Mouse (Mus musculus): ENCODE measurements around the gene Plxna1. TPM values are rescaled to one million over a fixed set of nuclear protein-coding genes. Genes with fewer than 3 reads are reported as not detected.
A peak's percentile ranks its signal among the peaks of the same experiment; 100 is the strongest.

The Plxna1 gene
- polyA plus RNA-seq, 1 experiment from 2014 or later, result 52.3 TPM

DNA sequence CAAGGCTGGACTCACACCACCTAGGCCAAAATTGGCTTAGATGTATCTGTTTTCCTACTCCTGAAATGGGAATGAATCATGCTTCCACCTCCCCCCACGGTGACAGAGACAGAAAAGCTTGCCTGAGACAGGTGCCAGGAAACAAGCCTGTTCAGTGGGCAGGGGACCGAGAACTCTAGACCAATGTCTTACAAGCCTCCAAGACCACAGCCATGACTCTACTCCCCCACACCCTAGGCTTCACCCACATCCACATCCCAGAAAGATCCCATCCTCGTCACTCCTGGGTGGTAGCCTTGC lies 17.0 kb downstream of the Plxna1 start:
- no peaks in the 10 kb centered on the region for H3K9me3 ChIP-seq
- H3K4me2 ChIP-seq, result no peak overlapping the region
- H3K4me3 ChIP-seq (replicated peaks), result no peak overlapping the region
- peaks cover 24% of the 10 kb centered on the region for H3K4me1 ChIP-seq
- no peak for ATAC-seq (ENCODE audit: low FRiP score)
- H3K9ac ChIP-seq, result no peak overlapping the region
- WGBS, result 74% methylated on average over 3 of the region's 3 CpGs
- peaks cover 71% of the 10 kb centered on the region for H3K36me3 ChIP-seq (replicated peaks)
- no peaks in the 10 kb centered on the region for H3K27me3 ChIP-seq
- H3K27ac ChIP-seq, result peak overlapping the region; percentile 71; the same call in 1 of the 2 replicates

DNA sequence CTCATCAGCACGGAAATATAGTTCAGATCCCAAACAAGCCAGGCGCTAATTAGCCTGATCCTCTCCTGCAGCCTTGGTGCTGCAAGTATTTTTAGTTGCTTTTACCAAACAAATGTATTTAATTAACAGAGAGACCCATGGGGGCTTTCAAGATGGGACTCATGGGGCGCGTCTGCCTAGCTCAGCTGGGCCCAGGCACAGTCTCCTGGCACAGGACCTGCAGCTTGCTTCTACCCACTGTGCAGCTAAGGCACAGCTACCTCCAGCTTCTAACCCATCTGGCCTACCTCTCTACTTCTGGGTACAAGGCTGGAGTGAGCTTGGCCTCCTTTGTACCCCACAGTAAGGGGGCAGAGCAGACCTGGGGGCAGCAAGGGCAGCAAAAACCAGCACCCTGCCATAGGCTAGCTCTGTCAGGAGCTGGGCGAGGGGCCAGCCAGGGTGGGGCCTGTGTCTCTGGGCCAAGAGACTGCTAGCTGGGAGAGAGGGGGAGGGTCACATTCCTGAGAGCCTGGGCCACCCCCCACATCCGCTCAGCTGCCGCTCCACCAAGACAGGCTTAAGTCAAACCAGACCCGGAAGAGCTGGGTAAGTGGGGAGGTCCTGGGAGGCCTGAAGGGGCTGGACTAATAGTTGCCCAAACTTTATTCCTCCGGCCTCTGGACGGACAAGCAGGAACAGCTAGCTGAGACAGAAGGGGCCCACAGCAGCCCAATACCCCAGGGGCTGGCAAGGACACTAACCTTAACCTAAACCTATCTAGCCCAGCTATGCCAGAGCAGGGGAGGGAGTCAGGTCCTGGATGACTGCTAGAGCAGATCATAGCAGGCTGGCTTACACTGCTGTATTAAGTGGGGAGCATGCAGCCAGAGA lies 17.6 kb downstream of the Plxna1 start:
- WGBS, result 34% methylated on average over 10 of the region's 10 CpGs
- Histone ChIP-seq H3K9me3 (no peaks in the 10 kb centered on the region), H3K9ac (no peak overlapping the region), H3K4me3 (replicated peaks) (no peak overlapping the region), H3K4me2 (no peak overlapping the region), H3K36me3 (replicated peaks) (peaks cover 71% of the 10 kb centered on the region), H3K27ac (peak overlapping the region; percentile 71), H3K27me3 (no peaks in the 10 kb centered on the region), H3K4me1 (peaks cover 21% of the 10 kb centered on the region)
- peak; percentile 39; the same call in 1 of the 2 replicates for ATAC-seq (ENCODE audit: low FRiP score)

DNA sequence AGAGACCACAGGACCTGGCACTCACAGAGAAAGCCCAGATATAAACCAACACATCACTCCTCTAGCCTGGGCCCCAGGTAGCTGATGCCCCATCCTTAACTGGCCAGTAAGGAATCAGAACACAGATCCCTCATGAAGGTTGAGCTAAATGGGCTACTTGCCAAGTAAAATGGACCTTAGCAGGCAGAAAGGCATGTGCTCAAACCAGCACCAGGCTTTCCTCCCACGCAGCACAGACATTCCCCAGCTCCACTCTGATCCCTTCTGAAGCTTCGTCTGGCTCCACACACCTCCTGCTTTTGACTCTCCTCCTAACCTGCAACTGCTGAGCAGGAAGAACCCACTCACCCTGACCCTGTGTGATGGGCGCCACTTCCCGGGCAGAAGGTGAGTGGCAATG lies 20.4 kb downstream of the Plxna1 start:
- no peak overlapping the region for H3K4me3 ChIP-seq (replicated peaks)
- WGBS, result 88% methylated on average over 4 of the region's 4 CpGs
- H3K36me3 ChIP-seq (replicated peaks), result peaks cover 77% of the 10 kb centered on the region
- no peak overlapping the region for H3K4me2 ChIP-seq
- peaks cover 21% of the 10 kb centered on the region for H3K4me1 ChIP-seq
- ATAC-seq (ENCODE audit: low FRiP score), result no peak
- no peak overlapping the region for H3K27ac ChIP-seq
- no peak overlapping the region for H3K9ac ChIP-seq
- no peaks in the 10 kb centered on the region for H3K27me3 ChIP-seq
- no peaks in the 10 kb centered on the region for H3K9me3 ChIP-seq

DNA sequence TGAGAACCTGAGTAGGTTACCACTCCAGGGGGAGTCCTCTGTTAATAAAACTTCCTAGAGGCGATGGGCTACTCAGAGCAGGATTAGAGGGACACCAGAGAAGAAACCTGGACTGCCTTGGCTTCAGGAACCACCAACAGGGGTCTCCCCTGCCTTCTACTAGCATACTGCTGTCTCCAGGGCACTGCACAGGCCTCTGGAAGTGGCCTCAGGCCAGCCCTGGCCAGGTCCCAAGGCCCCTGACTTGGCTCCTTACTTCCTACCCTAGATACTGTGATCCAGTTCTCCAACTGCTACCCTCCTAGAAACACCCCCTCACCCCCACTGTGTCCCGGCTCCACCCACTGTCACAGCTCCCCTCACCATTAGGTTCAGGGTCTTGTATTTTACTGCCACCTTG lies 23.0 kb downstream of the Plxna1 start:
- H3K4me1 ChIP-seq, result peaks cover 13% of the 10 kb centered on the region
- H3K9ac ChIP-seq, result no peak overlapping the region
- H3K27ac ChIP-seq, result no peak overlapping the region
- H3K36me3 ChIP-seq (replicated peaks), result peaks cover 99% of the 10 kb centered on the region
- no peaks in the 10 kb centered on the region for H3K27me3 ChIP-seq
- WGBS, result 73% methylated on average over 2 of the region's 2 CpGs
- H3K9me3 ChIP-seq, result no peaks in the 10 kb centered on the region
- ATAC-seq (ENCODE audit: low FRiP score), result no peak
- H3K4me2 ChIP-seq, result no peak overlapping the region
- H3K4me3 ChIP-seq (replicated peaks), result no peak overlapping the region

DNA sequence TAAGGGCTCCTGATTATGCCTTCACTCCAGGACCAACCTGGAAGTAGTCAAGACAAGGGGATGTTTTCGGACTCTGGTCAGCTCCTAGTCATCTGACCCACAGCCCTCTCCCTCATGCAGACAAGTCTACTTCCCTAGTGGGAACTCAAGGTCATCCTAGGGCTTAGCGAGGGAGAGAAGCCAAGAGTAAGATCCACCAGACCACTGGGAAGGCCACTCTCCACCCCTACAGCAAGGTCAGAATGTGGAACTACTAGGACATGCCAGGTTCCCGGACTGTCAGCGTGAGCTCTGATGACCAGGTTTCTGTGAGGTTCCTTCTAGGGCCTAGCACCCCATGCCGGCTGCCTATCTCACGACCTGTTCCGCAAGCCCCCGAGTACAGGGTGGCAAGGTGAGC lies 23.7 kb downstream of the Plxna1 start:
- WGBS, result 92% methylated on average over 8 of the region's 8 CpGs
- no peaks in the 10 kb centered on the region for H3K27me3 ChIP-seq
- no peak for ATAC-seq (ENCODE audit: low FRiP score)

DNA sequence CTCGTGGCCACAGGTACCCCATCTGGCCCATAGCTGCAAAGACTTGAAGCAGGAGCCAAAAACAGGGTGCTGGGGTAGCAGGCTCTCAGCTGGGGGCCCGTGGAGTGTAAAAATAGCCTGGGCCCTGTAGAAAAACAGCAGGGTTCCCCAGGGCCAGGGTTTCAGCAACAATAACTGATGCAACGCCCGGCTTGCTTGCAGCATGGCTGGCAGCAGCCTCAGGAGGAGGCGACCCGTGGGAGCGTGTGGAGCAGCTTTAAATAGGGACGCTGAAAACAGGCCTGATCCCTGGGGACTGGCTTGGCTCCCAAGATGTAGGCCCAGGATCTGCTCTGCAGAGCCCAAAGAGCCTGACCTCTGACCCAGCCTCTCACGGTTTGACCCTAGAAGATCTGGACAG lies 24.8 kb downstream of the Plxna1 start:
- Histone ChIP-seq H3K27ac (no peak overlapping the region), H3K4me1 (peaks cover 22% of the 10 kb centered on the region), H3K9me3 (no peaks in the 10 kb centered on the region), H3K4me3 (replicated peaks) (no peak overlapping the region), H3K27me3 (no peaks in the 10 kb centered on the region), H3K36me3 (replicated peaks) (peaks cover 94% of the 10 kb centered on the region), H3K9ac (no peak overlapping the region), H3K4me2 (no peak overlapping the region)
- ATAC-seq (ENCODE audit: low FRiP score), result no peak
- WGBS, result 89% methylated on average over 9 of the region's 9 CpGs

More for the DNA sequence above, 23.7 kb downstream of the Plxna1 start:
- no peaks in the 10 kb centered on the region for H3K9me3 ChIP-seq
- H3K4me2 ChIP-seq, result no peak overlapping the region
- H3K4me3 ChIP-seq (replicated peaks), result no peak overlapping the region
- H3K27ac ChIP-seq, result no peak overlapping the region
- no peak overlapping the region for H3K9ac ChIP-seq
- H3K4me1 ChIP-seq, result peaks cover 16% of the 10 kb centered on the region
- H3K36me3 ChIP-seq (replicated peaks), result peaks cover 94% of the 10 kb centered on the region

DNA sequence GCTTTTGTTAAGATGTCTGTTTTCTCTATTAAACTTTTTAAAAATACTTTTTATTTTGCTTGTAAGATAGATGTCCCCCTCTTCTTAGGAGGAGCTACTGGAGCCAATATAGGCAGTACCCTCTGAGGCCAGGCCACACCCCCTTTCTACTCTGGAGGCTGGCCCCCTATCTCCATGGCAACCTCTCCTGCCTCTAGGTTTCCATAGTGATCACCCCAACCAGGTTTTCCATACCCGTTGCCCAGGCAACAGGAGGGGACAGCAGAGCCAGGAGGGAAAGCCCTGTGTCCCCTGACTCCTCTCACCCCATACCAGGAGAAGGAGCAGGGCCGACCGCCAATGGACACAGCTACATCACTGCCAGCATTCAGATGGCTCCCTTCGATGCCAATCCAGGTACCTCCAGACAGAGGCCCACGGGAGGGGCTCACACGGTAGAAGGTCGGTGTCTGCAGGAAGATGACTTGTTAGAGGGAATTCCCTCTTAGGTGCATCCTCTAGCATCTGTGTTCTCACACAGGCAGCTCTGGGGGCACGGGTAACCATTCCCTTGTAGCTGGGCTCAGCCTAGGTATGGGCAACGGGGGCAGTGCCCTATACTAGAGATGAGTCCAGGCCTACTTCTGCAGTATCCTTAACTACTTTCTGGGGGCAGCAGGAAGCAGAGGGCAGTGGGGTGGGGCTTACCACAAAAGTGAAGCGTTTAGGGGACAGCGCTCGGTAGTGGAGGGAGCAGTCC lies 28.3 kb downstream of the Plxna1 start:
- ATAC-seq (ENCODE audit: low FRiP score), result peak; percentile 91
- no peak overlapping the region for H3K9ac ChIP-seq
- no peaks in the 10 kb centered on the region for H3K9me3 ChIP-seq
- no peaks in the 10 kb centered on the region for H3K27me3 ChIP-seq
- peak overlapping the region; percentile 73 for H3K27ac ChIP-seq
- peaks cover 94% of the 10 kb centered on the region for H3K36me3 ChIP-seq (replicated peaks)
- H3K4me1 ChIP-seq, result peaks cover 22% of the 10 kb centered on the region
- 55% methylated on average over 12 of the region's 12 CpGs for WGBS
- H3K4me2 ChIP-seq, result peak overlapping the region; percentile 24
- H3K4me3 ChIP-seq (replicated peaks), result no peak overlapping the region

DNA sequence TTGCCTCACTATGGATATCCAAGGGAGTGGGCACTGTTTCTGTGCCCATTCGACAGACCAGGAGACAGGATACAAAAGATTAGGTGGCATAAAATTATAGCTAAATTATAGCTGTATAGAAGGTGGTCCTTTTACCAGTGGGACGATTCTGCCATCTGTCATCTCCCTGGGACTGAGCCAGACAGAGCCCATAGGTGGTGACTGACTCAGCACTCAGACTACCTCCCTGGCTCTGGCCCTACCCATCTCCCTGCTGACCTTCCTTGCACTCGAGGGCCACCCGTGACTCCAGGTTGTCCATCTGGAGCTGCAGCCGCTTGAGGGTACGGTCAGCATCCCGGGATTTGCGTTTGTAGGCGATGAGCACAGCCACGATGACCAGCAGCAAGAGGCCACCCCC lies 31.5 kb downstream of the Plxna1 start:
- no peak for ATAC-seq (ENCODE audit: low FRiP score)
- Histone ChIP-seq H3K27ac (no peak overlapping the region), H3K9me3 (no peaks in the 10 kb centered on the region), H3K27me3 (no peaks in the 10 kb centered on the region), H3K36me3 (replicated peaks) (peaks cover 87% of the 10 kb centered on the region), H3K4me1 (peaks cover 25% of the 10 kb centered on the region), H3K4me3 (replicated peaks) (no peak overlapping the region), H3K4me2 (no peak overlapping the region), H3K9ac (no peak overlapping the region)
- WGBS, result 92% methylated on average over 10 of the region's 10 CpGs

DNA sequence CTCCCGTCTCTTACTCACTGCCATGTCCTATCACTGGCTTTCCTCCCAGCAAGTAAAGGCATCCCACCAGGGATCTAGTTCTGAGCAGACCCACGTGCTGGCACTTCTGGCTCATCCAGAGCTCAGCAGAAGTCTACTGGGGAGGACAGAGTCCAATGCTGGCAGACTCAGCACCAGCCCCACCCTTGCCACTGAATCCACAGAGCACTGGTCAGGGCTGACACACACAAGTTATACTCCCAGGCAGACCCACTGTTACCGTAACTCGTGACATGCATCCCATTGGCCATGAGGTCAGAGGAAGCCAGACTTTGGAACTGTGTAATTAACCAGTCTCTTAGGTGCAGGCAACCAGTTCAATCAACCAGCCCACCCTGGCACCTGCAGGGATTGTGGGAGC lies 33.8 kb downstream of the Plxna1 start:
- Histone ChIP-seq H3K9ac (no peak overlapping the region), H3K4me2 (no peak overlapping the region), H3K27ac (no peak overlapping the region), H3K9me3 (no peaks in the 10 kb centered on the region), H3K4me3 (replicated peaks) (no peak overlapping the region), H3K27me3 (no peaks in the 10 kb centered on the region), H3K36me3 (replicated peaks) (peaks cover 86% of the 10 kb centered on the region), H3K4me1 (peaks cover 8% of the 10 kb centered on the region)
- ATAC-seq (ENCODE audit: low FRiP score), result no peak
- 93% methylated on average over 4 of the region's 4 CpGs for WGBS

DNA sequence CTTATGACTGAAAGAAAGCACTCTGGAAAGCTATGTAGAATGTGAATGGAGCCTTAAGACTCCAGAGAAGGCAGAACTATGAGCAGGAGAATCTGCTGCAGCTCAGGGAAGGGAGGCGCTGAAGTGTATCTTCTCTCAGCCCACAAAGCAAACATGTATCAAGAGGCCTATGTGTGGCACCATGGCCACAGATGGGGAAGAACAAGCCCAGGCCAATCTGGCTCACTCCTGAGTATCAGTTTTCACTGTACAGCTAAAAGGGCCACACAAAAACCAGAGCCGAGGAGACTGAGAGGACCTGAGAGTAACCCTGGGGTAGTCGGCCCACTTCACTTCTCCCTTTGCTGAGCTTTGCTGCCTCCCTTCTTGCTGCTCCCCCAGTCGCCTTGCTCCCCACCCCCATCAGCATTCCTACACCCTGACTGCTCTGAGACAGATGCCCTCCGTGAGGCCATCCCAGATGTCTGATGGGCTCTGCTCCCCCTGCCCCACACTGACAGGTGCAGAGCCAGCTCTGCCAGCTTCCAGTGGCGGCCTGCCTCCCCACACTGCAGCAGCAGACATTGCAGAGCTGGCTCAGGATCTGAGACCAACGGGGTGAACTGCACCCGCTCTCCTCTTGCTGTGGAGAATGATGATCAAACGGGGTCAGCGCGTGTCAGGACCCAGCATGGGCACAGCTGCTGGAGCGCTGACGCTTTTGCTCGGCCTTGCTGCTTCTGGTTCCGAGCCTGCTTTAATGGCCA lies 34.5 kb downstream of the Plxna1 start:
- peaks cover 3% of the 10 kb centered on the region; the same call in 1 of the 2 replicates for H3K4me1 ChIP-seq
- no peak overlapping the region for H3K4me2 ChIP-seq
- no peaks in the 10 kb centered on the region for H3K9me3 ChIP-seq
- no peak overlapping the region for H3K27ac ChIP-seq
- 79% methylated on average over 15 of the region's 15 CpGs for WGBS
- no peaks in the 10 kb centered on the region for H3K27me3 ChIP-seq
- ATAC-seq (ENCODE audit: low FRiP score), result no peak
- H3K4me3 ChIP-seq (replicated peaks), result no peak overlapping the region
- H3K9ac ChIP-seq, result no peak overlapping the region
- peaks cover 86% of the 10 kb centered on the region for H3K36me3 ChIP-seq (replicated peaks)

DNA sequence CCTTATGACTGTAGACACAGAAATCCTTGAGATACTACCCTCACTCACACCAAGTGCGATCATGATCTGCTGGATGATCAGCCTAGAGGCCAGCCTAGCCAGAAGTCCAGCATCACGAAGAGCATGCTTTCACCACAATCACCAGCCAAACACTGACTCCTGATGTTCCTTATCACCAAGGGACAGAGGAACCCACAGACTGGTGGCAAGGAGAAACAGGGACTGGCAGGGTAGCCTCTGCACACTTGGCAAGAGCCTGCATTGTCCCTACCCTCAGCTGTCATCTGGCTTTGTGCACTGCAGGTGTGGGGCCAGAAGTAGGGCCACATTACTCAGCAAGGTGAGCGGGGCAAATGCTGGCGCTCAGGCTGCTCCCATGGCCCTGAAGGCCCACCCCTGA lies 37.6 kb downstream of the Plxna1 start:
- ATAC-seq (ENCODE audit: low FRiP score), result no peak
- H3K27me3 ChIP-seq, result no peaks in the 10 kb centered on the region
- H3K4me1 ChIP-seq, result peaks cover 3% of the 10 kb centered on the region; the same call in 1 of the 2 replicates
- H3K36me3 ChIP-seq (replicated peaks), result peaks cover 86% of the 10 kb centered on the region
- no peak overlapping the region for H3K27ac ChIP-seq
- WGBS, result 94% methylated on average over 4 of the region's 4 CpGs
- no peak overlapping the region for H3K4me2 ChIP-seq
- H3K4me3 ChIP-seq (replicated peaks), result no peak overlapping the region
- H3K9ac ChIP-seq, result no peak overlapping the region
- no peaks in the 10 kb centered on the region for H3K9me3 ChIP-seq

DNA sequence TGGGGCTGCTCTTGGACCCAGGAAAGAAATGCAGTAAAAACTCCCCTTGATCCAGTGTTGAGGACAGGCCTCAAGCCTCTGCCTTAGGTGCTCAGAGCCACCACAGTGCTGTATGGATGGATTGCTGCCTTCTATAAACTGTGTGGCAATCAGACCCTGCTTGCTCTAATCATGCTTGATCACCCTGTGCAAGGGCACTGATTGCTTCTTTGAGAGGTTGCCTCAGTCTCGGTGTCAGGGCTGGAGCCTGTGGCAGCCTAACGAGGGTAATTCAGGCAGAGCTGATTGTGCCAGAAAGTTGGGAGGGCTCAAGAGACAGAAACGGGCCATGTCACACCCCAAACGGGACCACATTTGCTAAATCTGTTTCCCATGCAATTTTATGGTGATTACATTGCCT lies 47.2 kb downstream of the Plxna1 start:
- Histone ChIP-seq H3K9ac (no peak overlapping the region), H3K4me1 (peaks cover 8% of the 10 kb centered on the region; the same call in 1 of the 2 replicates), H3K27me3 (0 out of 2 replicates have a peak, but pooled peaks cover 1% of the 10 kb centered on the region), H3K9me3 (no peaks in the 10 kb centered on the region), H3K4me3 (replicated peaks) (no peak overlapping the region), H3K27ac (peak overlapping the region; percentile 38; the same call in 1 of the 2 replicates), H3K4me2 (no peak overlapping the region), H3K36me3 (replicated peaks) (peaks cover 43% of the 10 kb centered on the region)
- ATAC-seq (ENCODE audit: low FRiP score), result 0 out of 2 replicates have a peak, but pooled peaks have one; percentile 12
- WGBS, result 37% methylated on average over 4 of the region's 4 CpGs
